Mouse (Mus musculus) liver, embryonic 16.5 days (tissue): ENCODE results near the gene Serpinb6b. TPM values are rescaled to one million over a fixed set of nuclear protein-coding genes. Genes with fewer than 3 reads are reported as not detected.

Source experiments
- ATAC-seq: fragments of 200-750 bp; cut with Nextera tagmentation; 2 replicates; pipeline ENCODE4 v1.8.0; 2017; ENCODE audit warnings: low read depth, mild to moderate bottlenecking, moderate number of reproducible peaks, moderate library complexity
- H3K27ac ChIP-seq: fragments of 300-500 bp; sonication (generic); 2 replicates; pipeline ENCODE4 v1.5.1; 2014; ENCODE audit warnings: mild to moderate bottlenecking, low read length
- H3K27me3 ChIP-seq: fragments of 300-500 bp; sonication (generic); 2 replicates; pipeline ENCODE4 v1.6.1; 2014; ENCODE audit warnings: low read depth, low read length, mixed read lengths; ENCODE audit not compliant: control insufficient read depth, insufficient read depth
- H3K36me3 ChIP-seq: fragments of 300-500 bp; sonication (generic); 2 replicates; pipeline ENCODE4 v1.6.1; 2014; ENCODE audit warnings: mild to moderate bottlenecking; ENCODE audit not compliant: control insufficient read depth, insufficient read depth
- H3K4me1 ChIP-seq: fragments of 300-500 bp; sonication (generic); 2 replicates; pipeline ENCODE4 v1.6.1; 2014; ENCODE audit warnings: low read depth, low read length, mixed read lengths; ENCODE audit not compliant: control insufficient read depth
- H3K4me2 ChIP-seq: fragments of 300-500 bp; sonication (generic); 2 replicates; pipeline ENCODE4 v1.6.1; 2014; ENCODE audit warnings: low read depth, low read length, mixed read lengths
- H3K4me3 ChIP-seq: fragments of 300-500 bp; sonication (generic); 2 replicates; pipeline ENCODE4 v1.5.1; 2014; ENCODE audit warnings: low read depth, mild to moderate bottlenecking, low read length
- H3K9ac ChIP-seq: fragments of 300-500 bp; sonication (generic); 2 replicates; pipeline ENCODE4 v1.6.1; 2014; ENCODE audit warnings: low read depth, low read length
- H3K9me3 ChIP-seq: fragments of 300-500 bp; sonication (generic); replicated peaks from 2 replicates; pipeline ENCODE4 v1.6.1; 2016; ENCODE audit warnings: low read length; ENCODE audit not compliant: control insufficient read depth
- WGBS: fragments of 180-500 bp; shearing (Covaris S2); extraction: QIAGEN DNeasy Blood & Tissue Kit; methylation state at CpG from one replicate; pipeline ENCODE4 v1.1.7; 2014; ENCODE audit not compliant: insufficient replicate concordance; 5-methylcytosine and 5-hydroxymethylcytosine counted together
- polyA plus RNA-seq: library from polyadenylated mRNA; unstranded; fragments of >200 nt; fragmentation: Nextera tagmentation; extraction: Ambion mirVana; gene quantifications from 2 replicates; pipeline ENCODE4 v1.2.1, GENCODE M21; 2015

Gene Serpinb6b
- polyA plus RNA-seq, 1 experiment from 2014 or later, result 4.4 TPM

DNA sequence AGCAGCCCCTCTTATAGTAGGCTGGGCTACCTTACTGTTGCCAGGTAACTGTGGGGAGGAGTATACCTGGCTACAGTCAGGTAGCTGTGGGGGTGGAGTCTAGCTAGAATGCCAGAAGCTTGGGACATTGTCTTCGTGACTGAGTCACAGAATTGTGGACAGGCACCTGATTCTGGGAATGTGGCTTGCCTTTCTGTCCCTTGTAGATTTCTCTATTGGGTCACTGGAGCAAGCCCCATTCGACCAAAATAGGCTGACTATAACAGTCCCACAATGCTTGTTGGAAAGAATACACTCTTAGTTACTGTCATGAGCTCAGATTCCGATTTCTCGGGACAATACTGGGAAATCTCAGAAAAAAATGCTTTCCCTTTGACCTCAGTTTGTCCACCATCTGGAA lies 30.0 kb downstream of the Serpinb6b start:
- H3K27ac ChIP-seq, result no peak overlapping the region; the same call in 1 of the 2 replicates
- WGBS, result 77% methylated on average over 4 of the region's 4 CpGs
- no peak for ATAC-seq

DNA sequence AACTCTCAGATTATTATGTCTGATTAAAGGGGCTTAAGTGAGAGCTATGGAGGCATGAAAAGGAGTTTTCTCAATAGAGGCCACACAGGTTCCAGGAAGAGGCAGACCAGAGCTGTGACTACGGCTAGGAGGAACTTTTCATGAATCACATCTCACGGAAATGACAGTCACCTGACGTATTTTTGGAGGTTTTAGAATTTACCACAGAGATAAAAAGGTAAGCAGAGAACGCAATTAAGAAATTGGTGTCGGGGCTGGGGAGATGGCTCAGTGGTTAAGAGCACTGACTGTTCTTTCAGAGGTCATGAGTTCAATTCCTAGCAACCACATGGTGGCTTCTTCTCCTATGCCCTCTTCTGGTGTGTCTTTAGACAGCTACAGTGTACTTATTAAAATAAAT lies 36.3 kb downstream of the Serpinb6b start:
- no peaks in the 10 kb centered on the region for H3K36me3 ChIP-seq
- H3K4me3 ChIP-seq, result no peak overlapping the region
- H3K9me3 ChIP-seq, result no peaks in the 10 kb centered on the region
- H3K27ac ChIP-seq, result no peak overlapping the region
- H3K27me3 ChIP-seq, result no peaks in the 10 kb centered on the region
- no peak overlapping the region for H3K9ac ChIP-seq
- 76% methylated on average over 5 of the region's 5 CpGs for WGBS
- ATAC-seq, result no peak
- H3K4me1 ChIP-seq, result peaks cover 23% of the 10 kb centered on the region
- H3K4me2 ChIP-seq, result no peak overlapping the region

More for the DNA sequence above, 30.0 kb downstream of the Serpinb6b start:
- Histone ChIP-seq H3K9me3 (no peaks in the 10 kb centered on the region), H3K4me2 (no peak overlapping the region), H3K4me3 (no peak overlapping the region), H3K9ac (no peak overlapping the region; the same call in 1 of the 2 replicates), H3K27me3 (no peaks in the 10 kb centered on the region), H3K36me3 (no peaks in the 10 kb centered on the region), H3K4me1 (peaks cover 24% of the 10 kb centered on the region)

DNA sequence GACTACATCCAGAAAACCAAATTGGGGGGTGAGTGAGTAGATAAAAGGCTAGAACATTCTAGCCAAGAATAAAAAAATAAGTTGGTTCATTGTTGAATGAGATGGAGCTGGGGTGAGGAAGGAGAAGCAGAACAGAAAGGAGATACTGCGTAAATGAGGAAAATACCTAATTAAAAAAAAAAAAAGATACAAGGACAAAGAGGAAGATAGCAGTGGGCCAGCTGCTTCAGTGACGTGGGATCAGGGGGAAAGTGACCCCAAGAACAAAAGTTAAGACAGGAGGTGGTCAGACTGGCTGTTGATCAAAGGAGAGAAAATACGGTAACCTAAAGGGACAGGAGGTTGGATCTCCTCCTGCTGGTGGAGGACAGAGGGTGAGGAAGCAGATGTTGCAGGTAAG lies 37.9 kb downstream of the Serpinb6b start, which contains the start of gene Serpinb9:
Gene Serpinb9, plus strand, starts transcription at position 301 of the 400 bp plus-strand sequence.
- Histone ChIP-seq H3K27me3 (no peaks in the 10 kb centered on the region), H3K4me2 (peak within 1 kb of the TSS; percentile 87), H3K9me3 (no peaks in the 10 kb centered on the region), H3K4me3 (peak within 1 kb of the TSS; percentile 66), H3K9ac (peak within 1 kb of the TSS; percentile 71), H3K36me3 (no peaks in the 10 kb centered on the region), H3K4me1 (peaks cover 23% of the 10 kb centered on the region), H3K27ac (peak within 1 kb of the TSS; percentile 90)
- ATAC-seq, result no peak
- WGBS, result 80% methylated on average over 3 of the region's 3 CpGs

DNA sequence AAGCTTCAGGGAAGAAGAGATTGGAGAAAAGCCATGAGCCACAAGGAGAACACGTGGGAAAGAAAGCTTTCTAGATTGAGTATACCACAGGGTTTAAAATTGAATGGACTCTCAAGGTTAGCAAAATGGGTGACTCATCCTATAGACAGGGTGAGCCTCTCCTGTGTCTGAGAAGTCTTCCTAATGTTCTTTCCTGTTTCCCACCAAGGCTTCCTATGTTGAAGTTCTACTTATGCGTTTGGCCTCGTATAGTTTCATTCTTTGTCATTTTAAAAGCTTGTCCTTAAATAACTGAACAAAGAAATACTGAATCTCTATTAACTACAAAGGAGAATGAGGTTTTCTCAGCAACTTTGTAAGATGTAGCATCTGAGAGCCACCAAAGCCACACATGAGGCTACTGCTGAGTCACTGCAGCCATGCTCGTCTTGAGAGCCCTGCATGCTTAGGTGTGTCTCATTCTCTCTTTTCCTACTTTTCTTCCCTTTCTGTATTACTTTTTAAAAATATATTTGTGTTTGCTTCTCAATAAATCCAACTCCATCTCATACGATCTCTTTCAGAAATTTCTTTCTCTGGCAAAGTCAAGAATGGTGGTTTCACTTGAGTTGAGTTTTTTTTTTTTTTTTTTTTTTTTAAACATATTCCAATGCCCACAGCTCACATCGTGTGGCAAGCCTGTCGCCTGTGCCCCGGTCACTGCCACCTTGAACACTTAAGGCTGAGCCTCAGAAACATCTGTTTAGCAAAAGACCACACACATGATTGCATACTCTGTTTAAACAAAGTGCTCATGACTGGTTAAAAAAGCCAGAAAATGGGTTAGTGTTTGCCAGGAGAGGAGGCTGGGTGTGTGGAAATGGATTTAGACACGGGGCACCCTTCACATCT lies 38.8 kb downstream of the Serpinb6b start:
- Histone ChIP-seq H3K27me3 (no peaks in the 10 kb centered on the region), H3K9me3 (no peaks in the 10 kb centered on the region), H3K4me2 (peak overlapping the region; percentile 87), H3K4me1 (peaks cover 23% of the 10 kb centered on the region), H3K4me3 (peak overlapping the region; percentile 66), H3K9ac (peak overlapping the region; percentile 71), H3K27ac (peak overlapping the region; percentile 90), H3K36me3 (no peaks in the 10 kb centered on the region)
- peak; percentile 71 for ATAC-seq
- 33% methylated on average over 9 of the region's 9 CpGs for WGBS

DNA sequence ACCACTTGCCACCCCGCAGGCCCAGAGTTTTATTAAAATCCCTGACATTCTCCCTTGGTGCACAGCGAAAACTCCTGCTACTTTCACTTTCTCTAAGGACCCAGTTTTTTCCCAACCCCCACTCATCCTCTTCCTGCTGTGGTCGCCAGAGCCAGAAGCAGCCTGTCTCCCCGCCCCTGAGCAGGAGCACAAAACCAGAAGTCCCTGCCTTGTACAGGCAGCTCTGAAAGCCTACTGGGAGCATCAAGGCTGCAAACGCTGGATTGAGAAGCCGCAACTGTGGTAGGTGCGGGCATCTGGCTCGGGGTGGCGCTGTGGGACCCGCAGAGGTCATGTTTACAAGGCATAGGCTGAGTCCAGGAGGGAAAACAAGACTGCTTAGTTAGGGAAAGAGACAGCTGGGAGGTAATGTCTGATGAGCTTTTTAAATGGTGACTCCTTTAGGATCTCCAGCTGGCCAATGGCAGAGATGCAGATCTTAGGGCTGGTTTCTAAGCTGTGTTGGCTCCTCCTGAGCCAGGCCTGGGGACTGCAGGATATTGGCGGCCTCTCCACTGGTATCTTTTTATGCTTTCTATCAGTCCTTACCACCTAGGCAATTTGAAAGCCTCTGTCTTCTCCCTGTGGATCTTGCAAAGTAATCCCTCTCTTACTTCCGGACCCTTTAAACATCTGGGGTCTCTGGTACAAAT lies 39.6 kb downstream of the Serpinb6b start:
- Histone ChIP-seq H3K36me3 (no peaks in the 10 kb centered on the region), H3K27ac (peak overlapping the region; percentile 90), H3K9ac (peak overlapping the region; percentile 71), H3K4me2 (peak overlapping the region; percentile 87), H3K4me1 (peaks cover 23% of the 10 kb centered on the region), H3K9me3 (no peaks in the 10 kb centered on the region), H3K4me3 (peak overlapping the region; percentile 66), H3K27me3 (no peaks in the 10 kb centered on the region)
- ATAC-seq, result peak; percentile 92
- WGBS, result 10% methylated on average over 12 of the region's 12 CpGs

DNA sequence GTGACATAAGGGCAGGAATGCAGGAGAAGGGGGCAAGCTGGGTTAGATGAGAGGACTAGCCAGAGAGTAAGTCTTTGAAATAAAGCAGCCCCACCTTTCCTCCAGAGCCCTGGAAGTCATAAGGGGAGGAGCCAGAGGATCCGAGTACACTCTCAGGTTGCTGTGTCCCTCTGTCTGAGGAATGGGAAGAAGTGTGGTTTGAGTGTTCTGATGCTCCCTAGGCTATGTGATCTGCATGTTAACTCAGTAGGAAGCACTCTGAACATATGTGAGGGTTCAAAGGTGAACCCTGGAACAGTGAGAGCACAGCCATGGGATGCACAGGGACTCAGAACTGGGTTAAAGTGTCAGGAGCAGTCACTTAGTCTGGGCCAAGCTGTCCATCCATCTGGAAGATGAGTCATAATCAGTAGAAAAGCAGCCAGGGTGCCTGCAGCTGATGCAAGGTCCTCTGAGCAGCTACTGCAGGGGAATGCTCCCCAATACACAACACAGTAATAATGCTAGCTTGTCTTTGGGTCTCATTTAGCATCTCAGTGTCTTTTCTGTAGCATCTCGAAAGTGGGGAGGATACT lies 40.6 kb downstream of the Serpinb6b start:
- no peak overlapping the region for H3K4me3 ChIP-seq
- H3K9me3 ChIP-seq, result no peaks in the 10 kb centered on the region
- ATAC-seq, result no peak
- no peak overlapping the region for H3K9ac ChIP-seq
- no peaks in the 10 kb centered on the region for H3K36me3 ChIP-seq
- no peaks in the 10 kb centered on the region for H3K27me3 ChIP-seq
- peak overlapping the region; percentile 90; the same call in 1 of the 2 replicates for H3K27ac ChIP-seq
- H3K4me1 ChIP-seq, result peaks cover 23% of the 10 kb centered on the region
- 67% methylated on average over 2 of the region's 2 CpGs for WGBS
- peak overlapping the region; percentile 87; the same call in 1 of the 2 replicates for H3K4me2 ChIP-seq

DNA sequence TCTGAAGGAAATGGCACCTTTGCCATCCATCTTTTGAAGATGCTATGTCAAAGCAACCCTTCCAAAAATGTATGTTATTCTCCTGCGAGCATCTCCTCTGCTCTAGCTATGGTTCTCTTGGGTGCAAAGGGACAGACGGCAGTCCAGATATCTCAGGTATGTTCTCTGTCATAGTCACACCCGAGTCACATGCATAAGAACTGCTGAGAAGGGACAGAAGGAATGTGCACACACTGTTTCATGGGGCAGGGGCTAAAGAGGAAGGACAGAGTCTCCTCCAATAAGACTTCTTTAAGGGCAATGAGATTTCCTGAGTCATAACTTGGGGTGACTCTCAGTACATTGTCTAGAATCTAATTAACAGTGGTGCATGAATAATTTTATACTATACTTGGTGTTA lies 41.5 kb downstream of the Serpinb6b start:
- no peak overlapping the region for H3K27ac ChIP-seq
- no peaks in the 10 kb centered on the region for H3K9me3 ChIP-seq
- no peak for ATAC-seq
- peaks cover 23% of the 10 kb centered on the region for H3K4me1 ChIP-seq
- H3K9ac ChIP-seq, result no peak overlapping the region
- no peaks in the 10 kb centered on the region for H3K27me3 ChIP-seq
- no peaks in the 10 kb centered on the region for H3K36me3 ChIP-seq
- 65% methylated on average over 3 of the region's 3 CpGs for WGBS
- no peak overlapping the region for H3K4me3 ChIP-seq
- no peak overlapping the region for H3K4me2 ChIP-seq

DNA sequence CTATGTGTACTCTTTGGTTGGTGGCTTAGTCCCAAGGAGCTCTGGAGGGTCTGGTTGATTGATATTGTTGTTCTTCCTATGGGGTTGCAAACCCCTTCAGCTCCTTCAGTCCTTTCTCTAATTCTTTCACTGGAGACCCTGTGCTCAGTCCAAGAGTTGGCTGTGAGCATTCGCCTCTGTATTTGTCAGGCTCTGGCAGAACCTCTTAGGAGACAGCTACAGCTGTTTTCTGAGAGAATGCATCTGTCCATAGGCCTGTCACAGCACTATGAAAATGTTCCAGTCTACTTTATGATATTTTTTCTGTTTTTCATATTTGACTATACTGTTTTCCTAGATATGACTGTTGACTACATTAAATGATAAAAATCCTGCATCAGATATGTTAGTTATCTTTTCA lies 47.4 kb downstream of the Serpinb6b start:
- Histone ChIP-seq H3K4me1 (no peaks in the 10 kb centered on the region), H3K27me3 (no peaks in the 10 kb centered on the region), H3K4me2 (no peak overlapping the region), H3K9me3 (no peaks in the 10 kb centered on the region), H3K36me3 (no peaks in the 10 kb centered on the region), H3K27ac (no peak overlapping the region), H3K9ac (no peak overlapping the region), H3K4me3 (no peak overlapping the region)
- no peak for ATAC-seq
- WGBS, result 81% methylated on average over 1 of the region's 1 CpGs
